Mouse (Mus musculus) midbrain, embryonic 12.5 days (tissue): ENCODE measurements around the gene Commd8. TPM values are rescaled to one million over a fixed set of nuclear protein-coding genes. Genes with fewer than 3 reads are reported as not detected.
"Not testable (repeated sequence)": the region's sequence is repeated elsewhere in the genome, so short reads cannot be mapped to it uniquely, and the experiment has no call there.

Experiments
- ATAC-seq: fragments of 200-750 bp; cut with Nextera tagmentation; 2 replicates; pipeline ENCODE4 v1.8.0; 2017; ENCODE audit warnings: low read depth, moderate TSS enrichment, moderate library complexity; ENCODE audit not compliant: low FRiP score
- H3K27ac ChIP-seq: fragments of 300-500 bp; sonication (generic); replicated peaks from 2 replicates; pipeline ENCODE4 v1.5.1; 2016; ENCODE audit warnings: mild to moderate bottlenecking
- H3K27me3 ChIP-seq: fragments of 300-500 bp; sonication (generic); 2 replicates; pipeline ENCODE4 v1.6.1; 2016; ENCODE audit warnings: mild to moderate bottlenecking
- H3K36me3 ChIP-seq: fragments of 300-500 bp; sonication (generic); 2 replicates; pipeline ENCODE4 v1.6.1; 2016
- H3K4me1 ChIP-seq: fragments of 300-500 bp; sonication (generic); 2 replicates; pipeline ENCODE4 v1.6.1; 2016
- H3K4me2 ChIP-seq: fragments of 300-500 bp; sonication (generic); replicated peaks from 2 replicates; pipeline ENCODE4 v1.6.1; 2016; ENCODE audit warnings: mild to moderate bottlenecking, moderate library complexity
- H3K4me3 ChIP-seq: fragments of 300-500 bp; sonication (generic); 2 replicates; pipeline ENCODE4 v1.5.1; 2016; ENCODE audit warnings: mild to moderate bottlenecking
- H3K9ac ChIP-seq: fragments of 300-500 bp; sonication (generic); replicated peaks from 2 replicates; pipeline ENCODE4 v1.6.1; 2016; ENCODE audit warnings: mild to moderate bottlenecking, moderate library complexity
- H3K9me3 ChIP-seq: fragments of 300-500 bp; sonication (generic); 2 replicates; pipeline ENCODE4 v1.6.1; 2016; ENCODE audit warnings: mild to moderate bottlenecking
- WGBS: fragments of 180-500 bp; shearing (Covaris S2); methylation state at CpG from one replicate; pipeline ENCODE4 v1.1.7; 2016; 5-methylcytosine and 5-hydroxymethylcytosine counted together
- polyA plus RNA-seq: library from polyadenylated mRNA; unstranded; fragments of >200 nt; fragmentation: Nextera tagmentation; extraction: Ambion mirVana; gene quantifications from 2 replicates; pipeline ENCODE4 v1.2.1, GENCODE M21; 2016

Commd8 gene
- polyA plus RNA-seq, 1 experiment from 2014 or later: 162 TPM

DNA sequence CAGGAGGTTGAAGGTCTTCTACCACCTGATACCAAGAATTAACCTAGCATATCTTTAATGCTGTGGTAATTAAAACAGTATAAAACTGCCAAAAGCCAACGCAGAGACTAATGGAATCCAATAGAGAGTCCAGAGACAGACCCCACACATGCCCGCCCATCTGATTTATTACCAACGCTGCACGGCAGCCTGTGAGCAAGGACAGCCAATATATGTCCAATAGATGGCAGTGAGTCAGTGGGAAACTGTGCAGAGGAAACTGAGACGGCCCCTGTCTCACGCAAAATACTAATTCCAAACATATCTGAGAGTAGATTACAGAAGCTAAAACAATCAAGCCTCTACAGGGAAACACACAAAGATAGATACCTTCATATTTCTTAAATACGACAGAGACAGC is 3.6 kb downstream of the Commd8 start:
- Histone ChIP-seq H3K36me3 (peaks cover 31% of the 10 kb centered on the region), H3K27ac (no peak overlapping the region), H3K9me3 (no peaks in the 10 kb centered on the region), H3K27me3 (no peaks in the 10 kb centered on the region), H3K4me3 (no peak overlapping the region), H3K4me1 (peaks cover 9% of the 10 kb centered on the region), H3K4me2 (no peak overlapping the region), H3K9ac (no peak overlapping the region)
- WGBS: 86% methylated on average over 7 of the region's 7 CpGs
- ATAC-seq: no peak

DNA sequence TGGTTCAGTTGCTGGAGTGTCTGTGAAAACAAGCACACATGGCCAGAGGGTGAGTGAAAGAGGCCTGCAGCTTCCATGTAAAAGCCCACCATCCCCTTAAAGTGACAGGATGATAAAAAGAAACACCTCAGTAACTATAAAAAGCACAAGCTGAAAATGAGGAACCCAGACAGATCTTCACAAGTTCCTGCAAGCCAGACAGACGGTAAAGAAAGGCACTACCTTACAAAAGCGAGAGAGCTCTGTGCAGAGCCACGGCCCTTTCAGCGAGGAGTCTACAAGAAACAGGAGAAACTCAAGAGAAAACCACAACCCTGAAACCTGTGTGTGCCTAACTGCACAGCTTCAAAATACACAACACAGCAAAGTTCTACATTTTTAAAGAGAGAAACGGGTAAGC is 5.1 kb downstream of the Commd8 start:
- no peak overlapping the region for H3K4me3 ChIP-seq
- no peak overlapping the region for H3K9ac ChIP-seq
- ATAC-seq: no peak
- no peak overlapping the region for H3K4me2 ChIP-seq
- peaks cover 42% of the 10 kb centered on the region for H3K36me3 ChIP-seq
- WGBS: 93% methylated on average over 5 of the region's 5 CpGs
- peaks cover 9% of the 10 kb centered on the region for H3K4me1 ChIP-seq
- no peaks in the 10 kb centered on the region for H3K27me3 ChIP-seq
- no peak overlapping the region for H3K27ac ChIP-seq
- no peaks in the 10 kb centered on the region for H3K9me3 ChIP-seq

DNA sequence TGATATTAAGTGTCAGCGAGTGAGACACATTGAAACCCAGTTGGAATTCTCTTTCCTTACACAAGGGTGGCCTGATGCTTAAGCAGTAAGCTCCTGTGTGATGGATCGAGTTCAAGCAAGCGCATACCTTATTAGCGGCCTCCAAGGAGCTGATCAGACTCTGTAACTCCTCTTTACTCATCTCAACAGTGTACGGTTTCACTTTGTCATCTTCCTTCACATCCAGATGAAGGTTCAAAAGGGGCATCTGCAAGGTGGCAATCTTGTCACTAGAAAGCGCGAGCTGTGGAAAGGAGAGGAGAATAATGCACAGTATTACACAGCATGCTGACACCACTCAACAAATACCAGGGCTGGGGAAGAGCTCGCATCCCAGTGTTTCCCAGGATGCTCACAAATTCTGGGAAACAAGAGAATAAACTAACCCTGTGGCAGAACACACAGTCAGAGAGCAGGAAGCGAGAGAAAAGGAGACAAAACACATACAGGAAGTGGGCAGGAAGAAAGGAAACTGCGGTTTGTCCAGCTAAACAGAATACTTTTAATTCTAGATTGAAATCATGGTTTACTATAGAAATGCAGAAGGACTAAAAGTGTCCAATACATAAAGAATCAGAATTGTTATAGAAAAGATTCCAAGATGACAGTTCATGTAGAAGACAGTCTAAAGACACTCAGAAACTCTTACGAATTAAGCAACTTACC is 7.1 kb downstream of the Commd8 start:
- Histone ChIP-seq H3K27me3 (no peaks in the 10 kb centered on the region), H3K4me1 (no peaks in the 10 kb centered on the region), H3K9me3 (no peaks in the 10 kb centered on the region), H3K36me3 (peaks cover 58% of the 10 kb centered on the region), H3K27ac (no peak overlapping the region), H3K9ac (no peak overlapping the region), H3K4me3 (no peak overlapping the region), H3K4me2 (no peak overlapping the region)
- ATAC-seq: no peak
- WGBS: 93% methylated on average over 11 of the region's 11 CpGs

DNA sequence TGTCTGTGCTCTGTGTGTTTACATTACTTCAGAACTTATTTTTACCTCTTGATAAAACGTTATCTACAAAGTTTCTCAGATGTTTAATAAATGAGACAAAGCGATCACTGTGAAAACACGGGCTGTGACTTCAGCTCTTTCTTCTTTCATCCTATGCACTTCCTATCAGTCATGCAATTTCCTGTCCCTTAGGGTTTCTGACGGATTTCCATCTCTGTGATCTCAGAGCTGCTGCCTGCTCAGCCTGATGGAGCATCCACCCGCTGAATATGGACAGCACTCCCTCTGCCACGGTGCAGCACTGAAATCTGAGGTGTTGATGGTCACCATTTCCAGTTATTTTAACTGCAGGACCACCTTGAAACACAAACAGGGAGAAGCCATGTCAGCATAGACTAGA is 8.5 kb downstream of the Commd8 start:
- no peak for ATAC-seq
- Histone ChIP-seq H3K27me3 (no peaks in the 10 kb centered on the region), H3K9me3 (no peaks in the 10 kb centered on the region), H3K36me3 (peaks cover 67% of the 10 kb centered on the region), H3K27ac (no peak overlapping the region), H3K4me1 (no peaks in the 10 kb centered on the region), H3K9ac (no peak overlapping the region), H3K4me2 (no peak overlapping the region), H3K4me3 (no peak overlapping the region)
- WGBS: 92% methylated on average over 6 of the region's 6 CpGs

DNA sequence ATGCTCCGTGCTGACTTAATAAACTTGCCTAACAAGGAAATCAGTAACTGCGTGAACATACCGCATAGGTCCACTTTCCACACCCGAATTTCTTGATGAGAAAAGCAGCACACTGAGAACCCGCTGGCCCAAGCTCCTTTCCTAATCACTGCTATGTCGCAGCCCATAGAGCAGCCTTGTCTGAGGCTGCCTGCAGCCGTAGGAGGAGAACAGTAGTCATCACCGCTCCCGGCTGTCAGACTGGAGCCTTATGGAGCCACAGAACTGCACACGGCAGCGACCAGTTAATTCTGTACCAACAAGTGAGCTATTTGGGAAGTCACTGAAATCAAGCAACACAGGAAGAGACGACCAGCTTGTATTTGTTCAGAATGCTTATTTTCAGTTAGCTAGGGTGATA is 9.3 kb downstream of the Commd8 start:
- 95% methylated on average over 12 of the region's 12 CpGs for WGBS
- no peak overlapping the region for H3K4me2 ChIP-seq
- H3K4me3 ChIP-seq: no peak overlapping the region
- H3K4me1 ChIP-seq: no peaks in the 10 kb centered on the region
- no peaks in the 10 kb centered on the region for H3K9me3 ChIP-seq
- no peak for ATAC-seq
- H3K36me3 ChIP-seq: peaks cover 67% of the 10 kb centered on the region
- no peaks in the 10 kb centered on the region for H3K27me3 ChIP-seq
- no peak overlapping the region for H3K9ac ChIP-seq
- H3K27ac ChIP-seq: no peak overlapping the region

DNA sequence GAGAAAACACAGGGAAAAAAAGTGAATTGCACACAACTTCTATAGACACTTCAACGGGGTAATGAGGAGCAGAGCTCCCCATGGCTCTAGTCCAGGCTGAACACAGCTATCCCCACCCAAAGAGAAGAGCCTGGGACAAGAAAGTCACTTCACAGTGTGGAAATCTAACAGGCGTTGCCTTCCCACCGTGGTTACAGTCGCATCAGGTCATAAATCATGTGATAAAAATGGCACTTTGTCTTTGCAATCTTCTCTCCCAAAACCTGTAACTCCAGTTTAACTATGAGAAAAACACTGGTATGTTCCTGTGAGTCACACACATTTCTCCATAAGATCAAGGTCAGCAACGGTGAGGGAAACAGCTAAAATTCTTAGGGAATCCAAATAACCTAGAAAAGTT is 11.4 kb downstream of the Commd8 start:
- H3K4me1 ChIP-seq: no peaks in the 10 kb centered on the region
- H3K27me3 ChIP-seq: no peaks in the 10 kb centered on the region
- H3K36me3 ChIP-seq: peaks cover 54% of the 10 kb centered on the region
- H3K4me3 ChIP-seq: no peak overlapping the region
- H3K9ac ChIP-seq: no peak overlapping the region
- H3K4me2 ChIP-seq: no peak overlapping the region
- WGBS: over 99% methylated on average over 5 of the region's 5 CpGs
- H3K9me3 ChIP-seq: no peaks in the 10 kb centered on the region
- H3K27ac ChIP-seq: no peak overlapping the region
- ATAC-seq: no peak

DNA sequence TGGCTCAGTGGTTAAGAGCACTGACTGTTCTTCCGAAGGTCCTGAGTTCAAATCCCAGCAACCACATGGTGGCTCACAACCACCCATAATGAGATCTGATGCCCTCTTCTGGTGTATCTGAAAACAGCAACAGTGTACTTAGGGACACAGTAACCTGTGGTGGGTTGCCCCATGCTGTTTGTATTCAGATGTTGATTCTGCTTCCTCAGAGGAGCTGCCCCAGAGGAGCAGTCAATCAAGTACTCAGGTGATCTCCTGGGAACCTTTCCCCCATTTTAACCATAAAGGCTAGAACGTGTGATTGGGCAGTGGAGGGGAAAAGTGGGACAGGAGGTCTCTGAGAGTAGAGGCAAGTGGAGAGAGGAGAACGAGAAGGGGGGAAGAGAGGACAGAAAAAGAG is 12.3 kb downstream of the Commd8 start:
- not testable (repeated sequence) for H3K27me3 ChIP-seq, H3K4me3 ChIP-seq, H3K9ac ChIP-seq, H3K4me2 ChIP-seq, ATAC-seq, H3K9me3 ChIP-seq, H3K4me1 ChIP-seq, H3K27ac ChIP-seq
- H3K36me3 ChIP-seq: peaks cover 46% of the 10 kb centered on the region
- WGBS: 73% methylated on average over 3 of the region's 3 CpGs

DNA sequence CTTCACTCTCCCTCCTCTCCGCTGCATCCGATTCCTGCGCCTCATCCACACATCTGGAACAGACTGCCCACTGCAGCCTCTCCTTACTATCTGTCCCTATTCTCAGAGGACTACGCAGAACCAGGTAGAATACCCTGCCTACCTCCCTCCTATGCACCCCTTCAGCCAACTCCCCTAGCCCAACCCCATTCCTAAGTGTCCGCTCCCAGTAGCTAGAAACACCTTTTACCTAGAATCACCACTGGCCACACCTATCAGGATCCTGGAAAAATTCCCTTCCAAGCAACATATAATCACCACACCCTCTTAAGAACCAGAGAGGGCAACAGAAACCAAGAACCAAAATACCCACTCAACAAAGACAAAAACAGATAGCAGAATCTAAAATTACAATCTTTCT is 17.1 kb downstream of the Commd8 start:
- WGBS: 91% methylated on average over 5 of the region's 5 CpGs
- Histone ChIP-seq H3K9ac (no peak overlapping the region), H3K36me3 (peaks cover 9% of the 10 kb centered on the region), H3K27ac (no peak overlapping the region), H3K4me2 (no peak overlapping the region), H3K4me1 (peaks cover 8% of the 10 kb centered on the region; the same call in 1 of the 2 replicates), H3K9me3 (no peaks in the 10 kb centered on the region), H3K27me3 (no peaks in the 10 kb centered on the region), H3K4me3 (no peak overlapping the region)
- ATAC-seq: no peak

DNA sequence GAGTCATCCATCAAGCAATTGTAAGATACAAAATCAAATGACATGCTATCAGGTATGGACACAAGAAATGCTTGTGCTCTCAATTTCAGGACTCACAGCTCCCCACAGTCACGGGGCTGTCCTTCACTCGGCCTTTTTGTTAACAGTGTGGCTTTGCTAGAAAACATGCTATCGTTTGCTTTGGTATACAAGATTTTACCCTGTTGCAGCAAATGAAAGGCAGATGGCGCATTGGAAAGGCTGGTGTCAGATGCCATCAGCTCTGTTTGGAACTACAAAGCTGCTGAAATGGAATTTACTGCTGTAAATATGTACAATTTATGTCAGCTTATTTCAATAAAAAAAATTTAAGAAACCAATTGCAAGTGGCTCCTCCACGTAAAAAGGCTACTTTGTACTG is 19.3 kb downstream of the Commd8 start:
- Histone ChIP-seq H3K27ac (no peak overlapping the region), H3K9me3 (no peaks in the 10 kb centered on the region), H3K4me3 (no peak overlapping the region), H3K27me3 (no peaks in the 10 kb centered on the region), H3K9ac (no peak overlapping the region), H3K4me1 (peaks cover 8% of the 10 kb centered on the region; the same call in 1 of the 2 replicates), H3K36me3 (no peaks in the 10 kb centered on the region), H3K4me2 (no peak overlapping the region)
- no peak for ATAC-seq
- WGBS: 57% methylated on average over 5 of the region's 5 CpGs

DNA sequence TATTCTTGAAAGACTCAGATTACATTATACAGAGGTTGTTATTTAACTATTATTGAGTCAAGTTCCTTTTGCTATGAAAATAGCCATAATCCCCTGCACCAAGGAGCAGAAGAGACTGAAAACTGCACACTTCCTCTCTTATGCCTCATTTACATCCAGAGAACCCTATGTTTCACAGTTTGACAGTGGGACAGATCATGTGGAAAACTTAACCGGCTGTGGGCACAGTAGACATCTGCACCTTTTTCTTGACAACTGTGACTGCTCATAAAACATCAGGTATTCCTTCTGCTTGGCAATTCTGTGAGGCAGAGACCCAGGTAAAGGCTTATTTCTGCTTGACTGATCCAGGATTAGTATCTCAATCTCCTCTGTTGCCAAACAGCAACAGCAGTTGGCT is 28.4 kb downstream of the Commd8 start:
- Histone ChIP-seq H3K9ac (no peak overlapping the region), H3K9me3 (no peaks in the 10 kb centered on the region), H3K4me3 (no peak overlapping the region), H3K36me3 (no peaks in the 10 kb centered on the region), H3K4me1 (no peaks in the 10 kb centered on the region), H3K27ac (no peak overlapping the region), H3K4me2 (no peak overlapping the region), H3K27me3 (no peaks in the 10 kb centered on the region)
- no peak for ATAC-seq
- WGBS: 79% methylated on average over 1 of the region's 1 CpGs

DNA sequence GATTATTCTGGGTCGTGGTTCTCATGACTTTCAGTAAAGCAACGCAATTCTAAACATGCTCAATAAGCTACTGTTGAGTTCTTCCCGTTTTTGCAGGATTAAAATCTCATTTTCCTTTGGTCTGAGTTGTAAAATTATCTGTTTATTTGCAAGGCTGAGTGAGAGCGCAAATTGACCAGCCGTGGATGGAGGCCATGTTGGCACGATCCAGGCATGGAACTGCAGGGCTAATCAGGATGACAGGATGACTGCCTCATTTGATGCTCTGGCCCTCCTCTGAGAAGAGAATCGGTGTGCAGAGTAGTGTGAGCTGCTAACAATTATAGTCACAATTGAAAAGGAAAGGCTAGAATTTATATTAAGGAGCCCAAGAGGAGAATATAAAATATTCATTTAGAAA is 29.7 kb downstream of the Commd8 start:
- WGBS: 84% methylated on average over 7 of the region's 7 CpGs
- no peak overlapping the region for H3K27ac ChIP-seq
- no peak for ATAC-seq

DNA sequence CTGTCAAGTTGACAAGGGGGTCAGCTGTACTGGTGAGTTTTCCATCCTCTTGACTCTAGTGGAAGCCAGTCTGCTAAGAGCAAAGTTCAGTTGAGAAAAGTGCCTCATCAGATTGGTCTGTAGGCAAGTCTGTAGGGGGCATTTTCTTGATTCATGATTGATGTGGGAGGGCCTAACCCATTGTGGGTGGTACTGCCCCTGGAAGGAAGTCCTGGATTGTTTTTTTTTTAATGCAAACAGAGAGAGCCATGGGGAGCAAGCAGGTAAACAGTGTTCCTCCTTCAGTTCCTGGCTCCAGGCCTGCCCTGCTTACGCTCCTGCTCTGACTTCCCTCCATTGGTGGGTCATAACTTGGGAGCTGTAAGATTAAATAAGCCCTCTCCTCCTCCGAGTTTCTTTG is 34.1 kb downstream of the Commd8 start:
- ATAC-seq: no peak
- WGBS: 57% methylated on average over 2 of the region's 2 CpGs
- H3K4me3 ChIP-seq: no peak overlapping the region
- H3K4me2 ChIP-seq: no peak overlapping the region
- no peaks in the 10 kb centered on the region for H3K9me3 ChIP-seq
- no peak overlapping the region for H3K27ac ChIP-seq
- H3K9ac ChIP-seq: no peak overlapping the region
- H3K4me1 ChIP-seq: no peaks in the 10 kb centered on the region
- H3K36me3 ChIP-seq: no peaks in the 10 kb centered on the region
- no peaks in the 10 kb centered on the region for H3K27me3 ChIP-seq

More for the DNA sequence above, 29.7 kb downstream of the Commd8 start:
- Histone ChIP-seq H3K4me1 (no peaks in the 10 kb centered on the region), H3K36me3 (no peaks in the 10 kb centered on the region), H3K4me3 (no peak overlapping the region), H3K9ac (no peak overlapping the region), H3K9me3 (no peaks in the 10 kb centered on the region), H3K27me3 (no peaks in the 10 kb centered on the region), H3K4me2 (no peak overlapping the region)

DNA sequence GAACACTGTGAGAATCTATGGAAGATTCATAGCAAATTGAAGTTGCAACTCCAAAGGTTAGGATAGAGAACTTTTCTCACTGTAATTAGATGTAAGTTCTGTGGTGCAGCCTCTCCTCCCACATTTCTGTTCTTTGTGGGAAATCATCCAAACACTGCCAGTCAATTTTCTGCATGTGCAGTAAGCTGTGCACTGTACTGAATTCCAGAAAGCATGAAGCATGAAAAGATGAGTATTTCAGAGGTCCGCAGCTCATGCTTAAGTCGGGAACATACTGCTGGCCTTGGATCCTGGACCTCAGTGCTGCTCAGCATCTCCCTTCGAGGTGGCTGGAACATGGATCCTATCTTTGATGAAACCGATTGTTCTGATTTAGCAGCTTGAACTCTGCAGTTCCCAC is 41.3 kb downstream of the Commd8 start:
- no peaks in the 10 kb centered on the region for H3K9me3 ChIP-seq
- ATAC-seq: no peak

More for the DNA sequence above, 41.3 kb downstream of the Commd8 start:
- Histone ChIP-seq H3K4me3 (no peak overlapping the region), H3K4me2 (no peak overlapping the region), H3K9ac (no peak overlapping the region), H3K4me1 (no peaks in the 10 kb centered on the region), H3K27me3 (no peaks in the 10 kb centered on the region), H3K27ac (no peak overlapping the region), H3K36me3 (no peaks in the 10 kb centered on the region)
- WGBS: 94% methylated on average over 4 of the region's 4 CpGs
